Mouse (Mus musculus): ENCODE results near the gene Lbx2. TPM values are rescaled to one million over a fixed set of nuclear protein-coding genes. Genes with fewer than 3 reads are reported as not detected.
A peak's percentile ranks its signal among the peaks of the same experiment; 100 is the strongest.

Gene Lbx2
- polyA plus RNA-seq (2014; fragmentation: Nextera tagmentation; extraction: Ambion mirVana), result 1.1 and 1.4 TPM in 2 replicates

GRCm38 (mm10) chr6:83086121-83087035, at the start of gene Lbx2:
Gene Lbx2, plus strand, starts transcription at chr6:83086367.
- Histone ChIP-seq H3K9me3 (ENCODE audit: control insufficient read depth, low read length) (no peaks in the 10 kb centered on the region), H3K4me2 (ENCODE audit: low read length) (peak within 1 kb of the TSS; percentile 44), H3K36me3 (ENCODE audit: control insufficient read depth, insufficient read depth, low read length) (peaks cover 5% of the 10 kb centered on the region; the same call in 1 of the 2 replicates), H3K9ac (ENCODE audit: low read length) (no peak within 1 kb of the TSS), H3K4me1 (replicated peaks; ENCODE audit: control insufficient read depth, insufficient read depth, low read length) (peaks cover 12% of the 10 kb centered on the region), H3K27ac (ENCODE audit: low read depth) (no peak within 1 kb of the TSS), H3K4me3 (ENCODE audit: low read depth, low read length) (peak within 1 kb of the TSS; percentile 21), H3K27me3 (replicated peaks; ENCODE audit: control insufficient read depth, insufficient read depth, low read length) (peaks cover 82% of the 10 kb centered on the region)
- 2% methylated on average over 42 of the region's 42 CpGs for WGBS
- DNase-seq (ENCODE audit: low spot score), result peak; percentile 65
- no peak for ATAC-seq (replicated peaks; ENCODE audit: low FRiP score, low TSS enrichment, low read depth)

- no peak overlapping the region for H3K27ac ChIP-seq (ENCODE audit: low read depth)
- DNase-seq (ENCODE audit: low spot score) (no peak), ATAC-seq (replicated peaks; ENCODE audit: low FRiP score, low TSS enrichment, low read depth) (no peak)
- no peak overlapping the region for H3K9ac ChIP-seq (ENCODE audit: low read length)
- no peak overlapping the region for H3K4me2 ChIP-seq (ENCODE audit: low read length)
- WGBS, result 82% methylated on average over 8 of the region's 8 CpGs
- H3K36me3 ChIP-seq (ENCODE audit: control insufficient read depth, insufficient read depth, low read length), result no peaks in the 10 kb centered on the region
- H3K27me3 ChIP-seq (replicated peaks; ENCODE audit: control insufficient read depth, insufficient read depth, low read length), result no peaks in the 10 kb centered on the region
- H3K4me1 ChIP-seq (replicated peaks; ENCODE audit: control insufficient read depth, insufficient read depth, low read length), result peaks cover 23% of the 10 kb centered on the region
- H3K9me3 ChIP-seq (ENCODE audit: control insufficient read depth, low read length), result no peaks in the 10 kb centered on the region
- H3K4me3 ChIP-seq (ENCODE audit: low read depth, low read length), result no peak overlapping the region
Observed at GRCm38 (mm10) chr6:83037188-83037587, 49.0 kb upstream of the Lbx2 start.

GRCm38 (mm10) chr6:83038496-83039012, 47.6 kb upstream of the Lbx2 start:
- Histone ChIP-seq H3K27me3 (replicated peaks; ENCODE audit: control insufficient read depth, insufficient read depth, low read length) (no peaks in the 10 kb centered on the region), H3K9me3 (ENCODE audit: control insufficient read depth, low read length) (no peaks in the 10 kb centered on the region), H3K4me3 (ENCODE audit: low read depth, low read length) (peak overlapping the region; percentile 20; the same call in 1 of the 2 replicates), H3K36me3 (ENCODE audit: control insufficient read depth, insufficient read depth, low read length) (no peaks in the 10 kb centered on the region), H3K4me1 (replicated peaks; ENCODE audit: control insufficient read depth, insufficient read depth, low read length) (peaks cover 20% of the 10 kb centered on the region), H3K27ac (ENCODE audit: low read depth) (no peak overlapping the region), H3K4me2 (ENCODE audit: low read length) (peak overlapping the region; percentile 52), H3K9ac (ENCODE audit: low read length) (no peak overlapping the region)
- WGBS, result 10% methylated on average over 24 of the region's 24 CpGs
- peak; percentile 38; the same call in 1 of the 2 replicates for ATAC-seq (replicated peaks; ENCODE audit: low FRiP score, low TSS enrichment, low read depth)
- DNase-seq (ENCODE audit: low spot score), result peak; percentile 93

GRCm38 (mm10) chr6:83040601-83041000, 45.6 kb upstream of the Lbx2 start:
- DNase-seq (ENCODE audit: low spot score) (no peak), ATAC-seq (replicated peaks; ENCODE audit: low FRiP score, low TSS enrichment, low read depth) (no peak)
- Histone ChIP-seq H3K9me3 (ENCODE audit: control insufficient read depth, low read length) (no peaks in the 10 kb centered on the region), H3K36me3 (ENCODE audit: control insufficient read depth, insufficient read depth, low read length) (no peaks in the 10 kb centered on the region), H3K4me2 (ENCODE audit: low read length) (no peak overlapping the region), H3K27ac (ENCODE audit: low read depth) (no peak overlapping the region), H3K9ac (ENCODE audit: low read length) (no peak overlapping the region), H3K4me3 (ENCODE audit: low read depth, low read length) (no peak overlapping the region), H3K4me1 (replicated peaks; ENCODE audit: control insufficient read depth, insufficient read depth, low read length) (peaks cover 15% of the 10 kb centered on the region), H3K27me3 (replicated peaks; ENCODE audit: control insufficient read depth, insufficient read depth, low read length) (no peaks in the 10 kb centered on the region)
- WGBS, result 71% methylated on average over 5 of the region's 5 CpGs

- H3K4me2 ChIP-seq (ENCODE audit: low read length), result no peak overlapping the region
- H3K4me1 ChIP-seq (replicated peaks; ENCODE audit: control insufficient read depth, insufficient read depth, low read length), result peaks cover 4% of the 10 kb centered on the region
- H3K9ac ChIP-seq (ENCODE audit: low read length), result no peak overlapping the region
- H3K27ac ChIP-seq (ENCODE audit: low read depth), result no peak overlapping the region
- no peak overlapping the region for H3K4me3 ChIP-seq (ENCODE audit: low read depth, low read length)
- DNase-seq (ENCODE audit: low spot score) (no peak), ATAC-seq (replicated peaks; ENCODE audit: low FRiP score, low TSS enrichment, low read depth) (no peak)
- H3K36me3 ChIP-seq (ENCODE audit: control insufficient read depth, insufficient read depth, low read length), result no peaks in the 10 kb centered on the region
- WGBS, result 52% methylated on average over 6 of the region's 6 CpGs
- no peaks in the 10 kb centered on the region for H3K9me3 ChIP-seq (ENCODE audit: control insufficient read depth, low read length)
- no peaks in the 10 kb centered on the region for H3K27me3 ChIP-seq (replicated peaks; ENCODE audit: control insufficient read depth, insufficient read depth, low read length)
Observed at GRCm38 (mm10) chr6:83043561-83043960, 42.6 kb upstream of the Lbx2 start.

GRCm38 (mm10) chr6:83043993-83044392, 42.2 kb upstream of the Lbx2 start:
- H3K36me3 ChIP-seq (ENCODE audit: control insufficient read depth, insufficient read depth, low read length), result no peaks in the 10 kb centered on the region
- no peaks in the 10 kb centered on the region for H3K9me3 ChIP-seq (ENCODE audit: control insufficient read depth, low read length)
- 89% methylated on average over 5 of the region's 5 CpGs for WGBS
- H3K27me3 ChIP-seq (replicated peaks; ENCODE audit: control insufficient read depth, insufficient read depth, low read length), result no peaks in the 10 kb centered on the region
- DNase-seq (ENCODE audit: low spot score), result no peak
- no peak overlapping the region for H3K9ac ChIP-seq (ENCODE audit: low read length)
- no peaks in the 10 kb centered on the region; the same call in 1 of the 2 replicates for H3K4me1 ChIP-seq (replicated peaks; ENCODE audit: control insufficient read depth, insufficient read depth, low read length)
- H3K4me3 ChIP-seq (ENCODE audit: low read depth, low read length), result no peak overlapping the region
- no peak overlapping the region for H3K4me2 ChIP-seq (ENCODE audit: low read length)
- ATAC-seq (replicated peaks; ENCODE audit: low FRiP score, low TSS enrichment, low read depth), result no peak
- no peak overlapping the region for H3K27ac ChIP-seq (ENCODE audit: low read depth)

- H3K36me3 ChIP-seq (ENCODE audit: control insufficient read depth, insufficient read depth, low read length), result no peaks in the 10 kb centered on the region
- no peak overlapping the region for H3K4me2 ChIP-seq (ENCODE audit: low read length)
- DNase-seq (ENCODE audit: low spot score) (no peak), ATAC-seq (replicated peaks; ENCODE audit: low FRiP score, low TSS enrichment, low read depth) (no peak)
- H3K27ac ChIP-seq (ENCODE audit: low read depth), result no peak overlapping the region
- H3K9me3 ChIP-seq (ENCODE audit: control insufficient read depth, low read length), result no peaks in the 10 kb centered on the region
- 75% methylated on average over 9 of the region's 9 CpGs for WGBS
- no peaks in the 10 kb centered on the region for H3K27me3 ChIP-seq (replicated peaks; ENCODE audit: control insufficient read depth, insufficient read depth, low read length)
- no peak overlapping the region for H3K9ac ChIP-seq (ENCODE audit: low read length)
- H3K4me3 ChIP-seq (ENCODE audit: low read depth, low read length), result no peak overlapping the region
- H3K4me1 ChIP-seq (replicated peaks; ENCODE audit: control insufficient read depth, insufficient read depth, low read length), result no peaks in the 10 kb centered on the region
Observed at GRCm38 (mm10) chr6:83044742-83045141, 41.4 kb upstream of the Lbx2 start.

GRCm38 (mm10) chr6:83049367-83049766, 36.8 kb upstream of the Lbx2 start:
- ATAC-seq (replicated peaks; ENCODE audit: low FRiP score, low TSS enrichment, low read depth) (no peak), DNase-seq (ENCODE audit: low spot score) (no peak)
- peaks cover 18% of the 10 kb centered on the region for H3K36me3 ChIP-seq (ENCODE audit: control insufficient read depth, insufficient read depth, low read length)
- no peak overlapping the region for H3K27ac ChIP-seq (ENCODE audit: low read depth)
- no peaks in the 10 kb centered on the region for H3K27me3 ChIP-seq (replicated peaks; ENCODE audit: control insufficient read depth, insufficient read depth, low read length)
- H3K4me3 ChIP-seq (ENCODE audit: low read depth, low read length), result no peak overlapping the region
- H3K4me2 ChIP-seq (ENCODE audit: low read length), result no peak overlapping the region
- WGBS, result 67% methylated on average over 10 of the region's 10 CpGs
- peaks cover 15% of the 10 kb centered on the region for H3K4me1 ChIP-seq (replicated peaks; ENCODE audit: control insufficient read depth, insufficient read depth, low read length)
- no peaks in the 10 kb centered on the region for H3K9me3 ChIP-seq (ENCODE audit: control insufficient read depth, low read length)
- H3K9ac ChIP-seq (ENCODE audit: low read length), result no peak overlapping the region
